In genomic region chr5:133821273-133821672, GRCm38 (mm10) we compare ENCODE assay signal across 12 mouse cellular contexts.
DNase-seq lines count a peak whose midpoint lies in the region; ATAC-seq lines count a peak whose summit lies in the region.
"Had no signal": no experiment of that assay in that cellular context is flagged by ENCODE, and none has a peak within 500 bp of the region (broad histone marks: within the 10 kb centered on the region; RNA-seq: fewer than 3 reads in every experiment).

No protein-coding gene starts in this region.

- H3K9me3 ChIP-seq in midbrain, embryonic 10.5 days (replicated peaks): no peaks in the 10 kb centered on the region
- no peaks in the 10 kb centered on the region for H3K9me3 ChIP-seq in midbrain, embryonic 16.5 days (replicated peaks; ENCODE audit: control insufficient read depth, low read length, poor library complexity, severe bottlenecking)
- 0 out of 2 replicates have a peak, but pooled peaks cover 5% of the 10 kb centered on the region for H3K9me3 ChIP-seq in forebrain, embryonic 12.5 days

- ATAC-seq in midbrain, embryonic 16.5 days: no peak
- ATAC-seq in forebrain, embryonic 12.5 days (ENCODE audit: low FRiP score): peak; percentile 88
- ATAC-seq: intestine, postnatal 0 days had no signal

- H3K4me2 ChIP-seq in midbrain, embryonic 16.5 days (ENCODE audit: low read length): no peak overlapping the region
- H3K4me2 ChIP-seq in forebrain, embryonic 12.5 days: no peak overlapping the region

- no peaks in the 10 kb centered on the region for H3K36me3 ChIP-seq in midbrain, embryonic 10.5 days
- no peaks in the 10 kb centered on the region for H3K36me3 ChIP-seq in midbrain, embryonic 16.5 days (ENCODE audit: control insufficient read depth, insufficient read depth, low read length)
- H3K36me3 ChIP-seq in forebrain, embryonic 12.5 days (replicated peaks): no peaks in the 10 kb centered on the region

- H3K27ac ChIP-seq in midbrain, embryonic 10.5 days (replicated peaks): no peak overlapping the region
- H3K27ac ChIP-seq in midbrain, embryonic 16.5 days (ENCODE audit: low read length): no peak overlapping the region
- peak overlapping the region; percentile 91 for H3K27ac ChIP-seq in forebrain, embryonic 12.5 days

- no peaks in the 10 kb centered on the region for H3K27me3 ChIP-seq in midbrain, embryonic 10.5 days (ENCODE audit: low read depth, poor library complexity, severe bottlenecking)
- no peaks in the 10 kb centered on the region for H3K27me3 ChIP-seq in midbrain, embryonic 16.5 days (ENCODE audit: control insufficient read depth, insufficient read depth, low read depth, low read length)
- H3K27me3 ChIP-seq in forebrain, embryonic 12.5 days: no peaks in the 10 kb centered on the region

- 67% methylated on average over 3 of the region's 3 CpGs for WGBS in midbrain, embryonic 10.5 days
- WGBS in midbrain, embryonic 16.5 days: 14% methylated on average over 3 of the region's 3 CpGs
- WGBS in forebrain, embryonic 12.5 days: 8% methylated on average over 3 of the region's 3 CpGs

- peaks cover 24% of the 10 kb centered on the region for H3K4me1 ChIP-seq in midbrain, embryonic 10.5 days
- H3K4me1 ChIP-seq in midbrain, embryonic 16.5 days (ENCODE audit: control insufficient read depth, insufficient read depth, low read length): peaks cover 18% of the 10 kb centered on the region
- H3K4me1 ChIP-seq in forebrain, embryonic 12.5 days: peaks cover 25% of the 10 kb centered on the region

- H3K9ac ChIP-seq in midbrain, embryonic 16.5 days (ENCODE audit: low read depth, low read length): no peak overlapping the region
- no peak overlapping the region for H3K9ac ChIP-seq in forebrain, embryonic 12.5 days

- H3K4me3 ChIP-seq in midbrain, embryonic 10.5 days: no peak overlapping the region
- H3K4me3 ChIP-seq in midbrain, embryonic 16.5 days (ENCODE audit: low read depth, low read length): no peak overlapping the region
- H3K4me3 ChIP-seq in forebrain, embryonic 12.5 days (replicated peaks): no peak overlapping the region
- H3K4me3 ChIP-seq: myocyte had no signal

- DNase-seq in midbrain, embryonic 10.5 days (ENCODE audit: low spot score): peak; percentile 17
- peak; percentile 8 to 18 for DNase-seq in layer of hippocampus, postnatal 36 days
- DNase-seq in liver: no peak
- no peak for DNase-seq in kidney, postnatal 36 days
- DNase-seq in frontal cortex, postnatal 10 days (ENCODE audit: low spot score in 2 of 2): no peak
- no peak for DNase-seq in lung, postnatal 10 days
- DNase-seq: lung, adult 2 months; right cerebral cortex, adult 18-20 months had no signal

Comparison
In these comparisons a context has a peak if more than half of its experiments do, and no peak if none do; other contexts are left out.
1. DNase-seq: peak in midbrain, embryonic 10.5 days (single experiment) and layer of hippocampus, postnatal 36 days (2 of 2); none in liver (single experiment), kidney, postnatal 36 days (0 of 2), frontal cortex, postnatal 10 days (0 of 2) and lung, postnatal 10 days (single experiment).